Mouse (Mus musculus): ENCODE results near the gene Scn10a. TPM values are rescaled to one million over a fixed set of nuclear protein-coding genes. Genes with fewer than 3 reads are reported as not detected.

Scn10a gene
- total and polyA plus RNA-seq, 2 experiments from 2014 or later, result 0.65 to 2.1 TPM

DNA sequence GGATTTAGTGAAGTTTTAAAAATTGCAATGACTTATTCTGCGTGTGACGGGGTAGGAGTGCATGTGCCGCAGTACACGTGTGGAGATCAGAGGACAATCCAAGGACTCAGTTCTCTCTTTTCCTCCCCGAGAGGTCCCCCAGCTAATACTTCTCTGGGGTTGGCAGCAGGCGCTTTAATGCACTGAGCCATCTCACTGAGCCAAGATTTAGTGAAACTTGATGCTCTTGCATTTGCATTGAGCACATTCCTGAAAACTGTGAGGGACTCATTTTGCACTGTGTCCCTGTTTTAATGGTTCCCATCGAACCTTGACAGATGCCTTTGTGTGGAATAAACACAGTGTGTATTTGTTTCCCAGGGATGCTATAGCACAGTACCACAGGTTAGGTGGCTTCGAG lies 114.5 kb downstream of the Scn10a start:
- H3K4me3 ChIP-seq (ENCODE audit: low read depth, low read length), result no peak overlapping the region
- no peak overlapping the region for H3K4me2 ChIP-seq (ENCODE audit: low read depth, low read length)
- H3K27ac ChIP-seq (ENCODE audit: low read depth), result no peak overlapping the region
- ATAC-seq (ENCODE audit: insufficient read depth, low read depth), result no peak
- TF ChIP-seq CTCF (IDR thresholded peaks at IDR 0.05; ENCODE audit: low read depth) (no peak), EP300 (IDR thresholded peaks at IDR 0.05; ENCODE audit: low read depth) (no peak)
- no peaks in the 10 kb centered on the region for H3K36me3 ChIP-seq (replicated peaks; ENCODE audit: control insufficient read depth, insufficient read depth, low read length)
- no peaks in the 10 kb centered on the region for H3K27me3 ChIP-seq (ENCODE audit: control insufficient read depth, insufficient read depth, low read length)
- DNase-seq (ENCODE audit: low spot score), result no peak
- 61% methylated on average over 8 of the region's 8 CpGs for WGBS
- H3K9ac ChIP-seq (replicated peaks; ENCODE audit: low read depth, low read length), result no peak overlapping the region
- no peaks in the 10 kb centered on the region for H3K4me1 ChIP-seq (ENCODE audit: control insufficient read depth, insufficient read depth)
- H3K9me3 ChIP-seq (replicated peaks; ENCODE audit: control insufficient read depth, low read length), result no peaks in the 10 kb centered on the region

- H3K9me3 ChIP-seq (replicated peaks; ENCODE audit: control insufficient read depth, low read length), result no peaks in the 10 kb centered on the region
- no peak overlapping the region for H3K9ac ChIP-seq (replicated peaks; ENCODE audit: low read depth, low read length)
- H3K27ac ChIP-seq (ENCODE audit: low read depth), result no peak overlapping the region
- no peak overlapping the region for H3K4me2 ChIP-seq (ENCODE audit: low read depth, low read length)
- no peak overlapping the region for H3K4me3 ChIP-seq (ENCODE audit: low read depth, low read length)
- no peak for TF ChIP-seq CTCF (IDR thresholded peaks at IDR 0.05; ENCODE audit: low read depth)
- TF ChIP-seq EP300 (IDR thresholded peaks at IDR 0.05; ENCODE audit: low read depth), result no peak
- no peaks in the 10 kb centered on the region for H3K27me3 ChIP-seq (ENCODE audit: control insufficient read depth, insufficient read depth, low read length)
- H3K36me3 ChIP-seq (replicated peaks; ENCODE audit: control insufficient read depth, insufficient read depth, low read length), result no peaks in the 10 kb centered on the region
- ATAC-seq (ENCODE audit: insufficient read depth, low read depth) (no peak), DNase-seq (ENCODE audit: low spot score) (no peak)
- WGBS, result 83% methylated on average over 10 of the region's 10 CpGs
- no peaks in the 10 kb centered on the region for H3K4me1 ChIP-seq (ENCODE audit: control insufficient read depth, insufficient read depth)
Observed at GRCm38 (mm10) chr9:119598501-119598900, 120.6 kb downstream of the Scn10a start.

- no peaks in the 10 kb centered on the region for H3K9me3 ChIP-seq (replicated peaks; ENCODE audit: control insufficient read depth, low read length)
- no peak overlapping the region for H3K27ac ChIP-seq (ENCODE audit: low read depth)
- no peak for DNase-seq (ENCODE audit: low spot score)
- H3K4me3 ChIP-seq (ENCODE audit: low read depth, low read length), result no peak overlapping the region
- H3K36me3 ChIP-seq (replicated peaks; ENCODE audit: control insufficient read depth, insufficient read depth, low read length), result no peaks in the 10 kb centered on the region
- no peak for TF ChIP-seq CTCF (IDR thresholded peaks at IDR 0.05; ENCODE audit: low read depth)
- no peak overlapping the region for H3K4me2 ChIP-seq (ENCODE audit: low read depth, low read length)
- no peaks in the 10 kb centered on the region for H3K27me3 ChIP-seq (ENCODE audit: control insufficient read depth, insufficient read depth, low read length)
- H3K9ac ChIP-seq (replicated peaks; ENCODE audit: low read depth, low read length), result no peak overlapping the region
- 67% methylated on average over 8 of the region's 8 CpGs for WGBS
- H3K4me1 ChIP-seq (ENCODE audit: control insufficient read depth, insufficient read depth), result no peaks in the 10 kb centered on the region
- no peak for ATAC-seq (ENCODE audit: insufficient read depth, low read depth)
Observed at GRCm38 (mm10) chr9:119597332-119597731, 121.8 kb downstream of the Scn10a start.

DNA sequence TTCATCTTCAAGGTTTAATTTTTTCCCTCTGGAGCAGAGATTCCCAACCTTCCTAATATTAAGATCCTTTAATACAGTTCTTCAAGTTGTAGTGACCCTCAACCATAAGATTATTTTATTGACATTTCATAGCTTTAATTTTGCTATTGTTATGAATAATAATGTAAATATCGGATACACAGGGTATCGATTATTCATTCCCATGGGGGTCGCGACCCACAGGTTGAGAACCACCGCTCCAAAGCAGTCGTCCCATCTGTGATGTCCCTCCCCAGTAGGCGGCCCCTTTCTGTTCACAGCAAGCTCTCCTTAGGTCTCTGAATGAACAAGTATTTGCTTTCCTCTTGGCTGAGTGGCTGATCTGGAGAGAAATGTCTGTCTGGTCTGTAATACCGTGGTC lies 129.5 kb downstream of the Scn10a start:
- TF ChIP-seq CTCF (IDR thresholded peaks at IDR 0.05; ENCODE audit: low read depth) (no peak), EP300 (IDR thresholded peaks at IDR 0.05; ENCODE audit: low read depth) (no peak)
- 0 out of 2 replicates have a peak, but pooled peaks cover 5% of the 10 kb centered on the region for H3K4me1 ChIP-seq (ENCODE audit: control insufficient read depth, insufficient read depth)
- H3K27ac ChIP-seq (ENCODE audit: low read depth), result no peak overlapping the region
- H3K4me3 ChIP-seq (ENCODE audit: low read depth, low read length), result no peak overlapping the region
- peaks cover 12% of the 10 kb centered on the region for H3K27me3 ChIP-seq (ENCODE audit: control insufficient read depth, insufficient read depth, low read length)
- H3K9ac ChIP-seq (replicated peaks; ENCODE audit: low read depth, low read length), result no peak overlapping the region
- H3K9me3 ChIP-seq (replicated peaks; ENCODE audit: control insufficient read depth, low read length), result no peaks in the 10 kb centered on the region
- ATAC-seq (ENCODE audit: insufficient read depth, low read depth) (no peak), DNase-seq (ENCODE audit: low spot score) (no peak)
- H3K36me3 ChIP-seq (replicated peaks; ENCODE audit: control insufficient read depth, insufficient read depth, low read length), result no peaks in the 10 kb centered on the region
- H3K4me2 ChIP-seq (ENCODE audit: low read depth, low read length), result no peak overlapping the region
- 85% methylated on average over 8 of the region's 8 CpGs for WGBS

DNA sequence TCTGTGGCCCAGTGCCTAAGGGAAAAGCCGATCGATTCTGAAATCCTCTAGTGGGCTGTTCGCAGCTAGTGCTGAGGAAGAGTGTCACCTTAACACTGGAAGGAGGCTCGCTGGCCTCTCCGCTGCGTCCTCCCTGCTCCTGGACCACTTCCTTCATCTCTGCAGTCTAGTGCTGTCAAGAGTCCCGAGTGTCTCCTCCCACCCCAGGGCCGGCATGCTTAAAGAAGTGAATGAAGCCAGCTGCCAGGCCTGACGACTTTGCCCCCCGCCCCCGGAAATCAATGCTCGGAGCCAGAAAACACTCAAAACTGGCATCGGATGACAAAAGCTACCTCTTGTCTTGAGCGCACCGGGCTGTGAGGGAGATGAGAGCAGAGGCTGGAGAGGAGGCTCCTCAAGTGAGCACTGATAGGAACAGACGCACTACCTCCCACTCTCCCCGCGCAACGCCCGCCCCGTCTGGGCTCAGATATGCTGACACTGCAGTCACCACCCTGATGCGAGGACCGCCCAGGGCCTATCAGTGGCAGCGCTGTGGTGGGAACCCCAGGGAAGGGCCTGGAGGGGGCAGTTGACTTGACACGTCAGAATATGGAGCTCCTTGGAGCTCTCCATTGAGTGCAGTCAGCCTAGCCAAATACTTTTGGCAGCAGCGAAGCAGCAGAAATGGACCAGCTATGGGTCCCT lies 130.2 kb downstream of the Scn10a start:
- 14% methylated on average over 26 of the region's 26 CpGs for WGBS
- DNase-seq (ENCODE audit: low spot score) (no peak), ATAC-seq (ENCODE audit: insufficient read depth, low read depth) (peak; percentile 30; the same call in 1 of the 2 replicates)
- TF ChIP-seq CTCF (IDR thresholded peaks at IDR 0.05; ENCODE audit: low read depth) (no peak), EP300 (IDR thresholded peaks at IDR 0.05; ENCODE audit: low read depth) (no peak)
- Histone ChIP-seq H3K27ac (ENCODE audit: low read depth) (no peak overlapping the region), H3K27me3 (ENCODE audit: control insufficient read depth, insufficient read depth, low read length) (peaks cover 15% of the 10 kb centered on the region), H3K4me2 (ENCODE audit: low read depth, low read length) (peak overlapping the region; percentile 36; the same call in 1 of the 2 replicates), H3K36me3 (replicated peaks; ENCODE audit: control insufficient read depth, insufficient read depth, low read length) (no peaks in the 10 kb centered on the region), H3K9me3 (replicated peaks; ENCODE audit: control insufficient read depth, low read length) (no peaks in the 10 kb centered on the region), H3K4me1 (ENCODE audit: control insufficient read depth, insufficient read depth) (0 out of 2 replicates have a peak, but pooled peaks cover 5% of the 10 kb centered on the region), H3K4me3 (ENCODE audit: low read depth, low read length) (0 out of 2 replicates have a peak overlapping the region, but pooled peaks have one; percentile 4), H3K9ac (replicated peaks; ENCODE audit: low read depth, low read length) (no peak overlapping the region)

DNA sequence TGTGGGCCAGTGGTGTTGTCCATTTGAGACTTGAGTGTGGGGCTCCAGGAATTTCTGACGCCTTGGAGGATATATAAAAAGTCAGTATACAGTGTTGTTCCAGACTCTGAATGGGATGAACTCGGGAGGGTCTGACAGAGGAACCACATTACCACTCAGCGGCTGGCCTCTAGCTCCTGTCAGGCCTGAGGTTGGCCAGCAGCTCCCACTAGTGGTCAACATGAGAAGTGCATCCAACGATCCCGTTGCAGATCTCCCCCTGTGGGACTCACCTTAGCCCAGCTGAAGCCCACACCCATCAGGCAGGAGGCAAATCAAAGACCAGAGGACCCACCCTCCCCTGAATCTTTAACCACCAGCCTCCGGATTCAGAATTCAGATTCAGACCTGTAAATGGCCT lies 138.5 kb downstream of the Scn10a start:
- Histone ChIP-seq H3K27me3 (ENCODE audit: control insufficient read depth, insufficient read depth, low read length) (peaks cover 44% of the 10 kb centered on the region), H3K4me2 (ENCODE audit: low read depth, low read length) (no peak overlapping the region), H3K36me3 (replicated peaks; ENCODE audit: control insufficient read depth, insufficient read depth, low read length) (no peaks in the 10 kb centered on the region), H3K4me3 (ENCODE audit: low read depth, low read length) (no peak overlapping the region), H3K4me1 (ENCODE audit: control insufficient read depth, insufficient read depth) (peaks cover 11% of the 10 kb centered on the region), H3K27ac (ENCODE audit: low read depth) (no peak overlapping the region), H3K9me3 (replicated peaks; ENCODE audit: control insufficient read depth, low read length) (no peaks in the 10 kb centered on the region), H3K9ac (replicated peaks; ENCODE audit: low read depth, low read length) (no peak overlapping the region)
- DNase-seq (ENCODE audit: low spot score), result peak; percentile 77
- TF ChIP-seq CTCF (IDR thresholded peaks at IDR 0.05; ENCODE audit: low read depth) (peak; percentile 98), EP300 (IDR thresholded peaks at IDR 0.05; ENCODE audit: low read depth) (no peak)
- WGBS, result 3% methylated on average over 6 of the region's 6 CpGs
- ATAC-seq (ENCODE audit: insufficient read depth, low read depth), result peak; percentile 22; the same call in 1 of the 2 replicates

Data from heart, postnatal 0 days (tissue).